Mouse (Mus musculus) MEL (cell line): ENCODE results near the gene Itpr1. TPM values are rescaled to one million over a fixed set of nuclear protein-coding genes. Genes with fewer than 3 reads are reported as not detected.

Experiments used
- DNase-seq: peaks from one replicate; pipeline ENCODE4 v3.0.0; 2011; ENCODE audit warnings: low read depth, low spot score
- H3K27ac ChIP-seq: 2 replicates; pipeline ENCODE4 v1.5.1; 2012; ENCODE audit warnings: low read depth, mild to moderate bottlenecking, control low read depth, low read length, moderate library complexity; ENCODE audit not compliant: control insufficient read depth
- H3K27me3 ChIP-seq, 2 experiments: fragments of 150-350 bp in 1 of 2; sonication (generic) in 1 of 2; 2 replicates each; pipeline ENCODE4 v1.6.1; 2012; ENCODE audit warnings: low read length in 2 of 2, mild to moderate bottlenecking in 2 of 2, improper control_type of control experiment in 1 of 2, moderate library complexity in 1 of 2; ENCODE audit not compliant: insufficient read depth in 2 of 2, control insufficient read depth in 1 of 2
- H3K36me3 ChIP-seq, 2 experiments: 2 replicates each; pipeline ENCODE4 v1.6.1; 2012 to 2014; ENCODE audit warnings: low read length in 2 of 2, improper control_type of control experiment in 1 of 2, inconsistent platforms in 1 of 2, mild to moderate bottlenecking in 1 of 2; ENCODE audit not compliant: insufficient read depth in 2 of 2, control insufficient read depth in 1 of 2
- H3K4me1 ChIP-seq, 2 experiments: fragments of 150-350 bp in 1 of 2; sonication (generic) in 1 of 2; 2 replicates each; pipeline ENCODE4 v1.6.1; 2012; ENCODE audit warnings: low read length in 2 of 2, improper control_type of control experiment in 1 of 2, mild to moderate bottlenecking in 1 of 2; ENCODE audit not compliant: insufficient read depth in 2 of 2, control insufficient read depth in 1 of 2
- H3K4me3 ChIP-seq, 2 experiments: fragments of 150-350 bp in 1 of 2; sonication (generic) in 1 of 2; 2 replicates each; pipeline ENCODE4 v1.5.1; 2012; ENCODE audit warnings: low read depth in 2 of 2, low read length in 2 of 2, mild to moderate bottlenecking in 2 of 2, moderate library complexity in 2 of 2, control low read depth in 1 of 2, improper control_type of control experiment in 1 of 2; ENCODE audit not compliant: control insufficient read depth in 1 of 2, insufficient read depth in 1 of 2
- H3K79me2 ChIP-seq: 2 replicates; pipeline ENCODE4 v1.6.1; 2012; ENCODE audit warnings: mild to moderate bottlenecking, low read length, moderate library complexity; ENCODE audit not compliant: control insufficient read depth, poor library complexity, insufficient read depth
- H3K9ac ChIP-seq: 2 replicates; pipeline ENCODE4 v1.6.1; 2012; ENCODE audit warnings: low read depth, mild to moderate bottlenecking, control low read depth, low read length, moderate library complexity; ENCODE audit not compliant: control insufficient read depth, poor library complexity, severe bottlenecking
- H3K9me3 ChIP-seq: fragments of 150-350 bp; sonication (generic); replicated peaks from 2 replicates; pipeline ENCODE4 v1.6.1; 2012; ENCODE audit warnings: mild to moderate bottlenecking, low read length, improper control_type of control experiment, moderate library complexity; ENCODE audit not compliant: insufficient read depth
- CHD1 ChIP-seq: IDR thresholded peaks from 2 replicates; pipeline ENCODE4 v1.6.1; 2012; ENCODE audit warnings: low read depth, mild to moderate bottlenecking, inconsistent platforms, low read length, improper control_type of control experiment
- CHD2 ChIP-seq: IDR thresholded peaks from 2 replicates; pipeline ENCODE4 v1.6.1; 2011; ENCODE audit warnings: low read length, improper control_type of control experiment
- CTCF ChIP-seq, 3 experiments: IDR thresholded peaks in 2 of 3; conservative IDR thresholded peaks in 1 of 3; 2 replicates each; pipeline ENCODE4 v1.5.1; 2011 to 2012; ENCODE audit warnings: low read length in 3 of 3, low read depth in 2 of 3, mild to moderate bottlenecking in 2 of 3, improper control_type of control experiment in 1 of 3, inconsistent platforms in 1 of 3, mixed read lengths in 1 of 3, moderate library complexity in 1 of 3; ENCODE audit not compliant: control insufficient read depth in 1 of 3, insufficient read depth in 1 of 3, poor library complexity in 1 of 3, severe bottlenecking in 1 of 3
- E2F4 ChIP-seq: IDR thresholded peaks from 2 replicates; pipeline ENCODE4 v1.6.1; 2011; ENCODE audit warnings: low read depth, low read length, improper control_type of control experiment, borderline replicate concordance
- EP300 ChIP-seq, 2 experiments: IDR thresholded peaks; 2 replicates each; pipeline ENCODE4 v1.6.1; 2011; ENCODE audit warnings: improper control_type of control experiment in 2 of 2, low read length in 2 of 2, low read depth in 1 of 2, mild to moderate bottlenecking in 1 of 2
- GABPA ChIP-seq: IDR thresholded peaks from 2 replicates; pipeline ENCODE4 v1.6.1; 2012; ENCODE audit warnings: low read depth, mild to moderate bottlenecking, inconsistent platforms, low read length, improper control_type of control experiment, moderate library complexity
- JUND ChIP-seq: IDR thresholded peaks from 2 replicates; pipeline ENCODE4 v1.6.1; 2011; ENCODE audit warnings: low read depth, mild to moderate bottlenecking, improper control_type of control experiment, low read length
- MEF2A ChIP-seq: IDR thresholded peaks from 2 replicates; pipeline ENCODE4 v1.6.1; 2014; ENCODE audit warnings: low read depth, mild to moderate bottlenecking, inconsistent platforms, low read length, improper control_type of control experiment; ENCODE audit not compliant: poor library complexity, insufficient replicate concordance, severe bottlenecking; ENCODE audit errors: extremely low read depth
- NELFE ChIP-seq: IDR thresholded peaks from 2 replicates; pipeline ENCODE4 v1.6.1; 2011; ENCODE audit warnings: low read depth, low read length, improper control_type of control experiment
- POLR2A ChIP-seq, 2 experiments: IDR thresholded peaks; 2 replicates each; pipeline ENCODE4 v1.6.1; 2011 to 2012; ENCODE audit warnings: low read length in 2 of 2, mild to moderate bottlenecking in 2 of 2, control low read depth in 1 of 2, improper control_type of control experiment in 1 of 2, low read depth in 1 of 2, moderate library complexity in 1 of 2; ENCODE audit not compliant: control insufficient read depth in 1 of 2, insufficient read depth in 1 of 2, poor library complexity in 1 of 2
- POLR2AphosphoS2 ChIP-seq: IDR thresholded peaks from 2 replicates; pipeline ENCODE4 v1.6.1; 2011; ENCODE audit warnings: low read length, improper control_type of control experiment
- TAL1 ChIP-seq: IDR thresholded peaks from 2 replicates; pipeline ENCODE4 v1.6.1; 2012; ENCODE audit warnings: mild to moderate bottlenecking, inconsistent platforms, low read length, moderate library complexity, mixed read lengths
- TBP ChIP-seq: IDR thresholded peaks from 2 replicates; pipeline ENCODE4 v1.8.0; 2011; ENCODE audit warnings: low read depth, low read length, improper control_type of control experiment
- USF1 ChIP-seq: IDR thresholded peaks from 2 replicates; pipeline ENCODE4 v1.6.1; 2014; ENCODE audit warnings: low read depth, mild to moderate bottlenecking, inconsistent platforms, low read length, improper control_type of control experiment, moderate library complexity
- USF2 ChIP-seq, 2 experiments: IDR thresholded peaks; 2 replicates each; pipeline ENCODE4 v1.6.1; 2011 to 2012; ENCODE audit warnings: improper control_type of control experiment in 2 of 2, low read length in 2 of 2, borderline replicate concordance in 1 of 2, inconsistent platforms in 1 of 2, low read depth in 1 of 2, mild to moderate bottlenecking in 1 of 2; ENCODE audit not compliant: insufficient read depth in 1 of 2
- ZKSCAN1 ChIP-seq: IDR thresholded peaks from 2 replicates; pipeline ENCODE4 v1.6.1; 2012; ENCODE audit warnings: low read depth, mild to moderate bottlenecking, inconsistent platforms, low read length, improper control_type of control experiment, moderate library complexity
- ZMIZ1 ChIP-seq: IDR thresholded peaks from 2 replicates; pipeline ENCODE4 v1.6.1; 2012; ENCODE audit warnings: low read depth, mild to moderate bottlenecking, inconsistent platforms, low read length, improper control_type of control experiment, moderate library complexity
- ZNF384 ChIP-seq: IDR thresholded peaks from 2 replicates; pipeline ENCODE4 v1.6.1; 2012; ENCODE audit warnings: low read depth, mild to moderate bottlenecking, inconsistent platforms, low read length, improper control_type of control experiment
- polyA plus RNA-seq, 2 experiments: library from polyadenylated mRNA; stranded (reverse) in 1 of 2; unstranded in 1 of 2; fragments of >175 nt in 1 of 2; fragments of >200 nt in 1 of 2; gene quantifications; 2 replicates each; pipeline versions ENCODE4 v1.2.1 to v1.2.4; 2012; ENCODE audit warnings: low replicate concordance in 2 of 2, low read depth in 1 of 2; ENCODE audit not compliant: insufficient read length in 2 of 2, insufficient read depth in 1 of 2, missing spikeins in 1 of 2
- total RNA-seq: library from RNA; depleted of rRNA; stranded (reverse); fragments of 300-350 nt; gene quantifications from 2 replicates; pipeline ENCODE4 v1.2.3, GENCODE M21; 2012

The Itpr1 gene
- total and polyA plus RNA-seq, 3 experiments, result 15.6 to 19.0 TPM; not detected in 1

GRCm38 (mm10) chr6:108228601-108229000 is 15.7 kb downstream of the Itpr1 start:
- Histone ChIP-seq H3K27ac (no peak overlapping the region), H3K79me2 (no peaks in the 10 kb centered on the region), H3K4me3 (no peak overlapping the region), H3K4me1 (no peaks in the 10 kb centered on the region), H3K36me3 (no peaks in the 10 kb centered on the region; a peak in 1 of 4 replicates), H3K9me3 (no peaks in the 10 kb centered on the region), H3K27me3 (no peaks in the 10 kb centered on the region), H3K9ac (no peak overlapping the region)
- DNase-seq, result no peak
- no peak for TF ChIP-seq JUND
- TF ChIP-seq ZNF384, result no peak

- TF ChIP-seq NELFE, result no peak
- TF ChIP-seq USF1, result no peak
- TF ChIP-seq CHD1, result no peak
- no peak for TF ChIP-seq POLR2AphosphoS2
- TF ChIP-seq TBP, result no peak
- Histone ChIP-seq H3K36me3 (no peaks in the 10 kb centered on the region), H3K4me1 (no peaks in the 10 kb centered on the region)
Measured at GRCm38 (mm10) chr6:108230608-108231007, 17.7 kb downstream of the Itpr1 start.

GRCm38 (mm10) chr6:108231892-108232710 is 19.2 kb downstream of the Itpr1 start:
- H3K27ac ChIP-seq, result no peak overlapping the region
- no peaks in the 10 kb centered on the region for H3K36me3 ChIP-seq
- H3K79me2 ChIP-seq, result no peaks in the 10 kb centered on the region
- no peaks in the 10 kb centered on the region for H3K4me1 ChIP-seq
- H3K9ac ChIP-seq, result no peak overlapping the region
- DNase-seq, result no peak
- no peaks in the 10 kb centered on the region for H3K9me3 ChIP-seq
- H3K4me3 ChIP-seq, result no peak overlapping the region
- TF ChIP-seq TAL1 (no peak), MEF2A (no peak), POLR2A (IDR thresholded peaks at IDR 0.05; ENCODE audit: control insufficient read depth in 1 of 2, insufficient read depth in 1 of 2, low read depth in 1 of 2, low read length in 2 of 2, poor library complexity in 1 of 2) (no peak), GABPA (no peak), ZKSCAN1 (no peak), ZNF384 (no peak), USF2 (IDR thresholded peaks at IDR 0.05; ENCODE audit: borderline replicate concordance in 1 of 2, insufficient read depth in 1 of 2, low read depth in 1 of 2, low read length in 2 of 2) (no peak), E2F4 (no peak), NELFE (no peak), EP300 (IDR thresholded peaks at IDR 0.05; ENCODE audit: low read depth in 1 of 2, low read length in 2 of 2) (no peak), CHD2 (no peak), JUND (no peak), CTCF (IDR thresholded peaks at IDR 0.05 in 2 of 3, conservative IDR thresholded peaks at IDR 0.05 in 1 of 3; ENCODE audit: control insufficient read depth in 1 of 3, insufficient read depth in 1 of 3, low read depth in 2 of 3, low read length in 3 of 3, poor library complexity in 1 of 3, severe bottlenecking in 1 of 3) (no peak), ZMIZ1 (no peak)
- no peaks in the 10 kb centered on the region for H3K27me3 ChIP-seq

More at GRCm38 (mm10) chr6:108230608-108231007, 17.7 kb downstream of the Itpr1 start:
- DNase-seq, result no peak
- H3K4me3 ChIP-seq, result no peak overlapping the region
- H3K79me2 ChIP-seq, result no peaks in the 10 kb centered on the region
- H3K27ac ChIP-seq, result no peak overlapping the region
- no peaks in the 10 kb centered on the region for H3K27me3 ChIP-seq
- H3K9ac ChIP-seq, result no peak overlapping the region
- no peaks in the 10 kb centered on the region for H3K9me3 ChIP-seq
